Mouse (Mus musculus): ENCODE measurements around the gene Pik3r1. TPM values are rescaled to one million over a fixed set of nuclear protein-coding genes. Genes with fewer than 3 reads are reported as not detected.

Gene Pik3r1
- total RNA-seq, 1 experiment, result 7.3 TPM

- Histone ChIP-seq H3K27ac (ENCODE audit: insufficient read depth, low read depth, low read length, poor library complexity, severe bottlenecking) (no peak overlapping the region), H3K9ac (ENCODE audit: insufficient read depth, low read depth, low read length, poor library complexity, severe bottlenecking) (no peak overlapping the region), H3K9me3 (ENCODE audit: control insufficient read depth, insufficient read depth, low read depth, low read length) (no peaks in the 10 kb centered on the region), H3K4me1 (ENCODE audit: control insufficient read depth in 2 of 2, insufficient read depth in 2 of 2, low read length in 2 of 2, poor library complexity in 1 of 2) (peaks cover 0 to 3% of the 10 kb centered on the region in 2 experiments; a peak in 1 of 4 replicates), H3K4me3 (ENCODE audit: insufficient read depth in 1 of 2, low read depth in 1 of 2, low read length in 2 of 2, poor library complexity in 1 of 2, severe bottlenecking in 1 of 2) (no peak overlapping the region), H3K36me3 (ENCODE audit: control insufficient read depth, insufficient read depth, low read length, poor library complexity, severe bottlenecking) (peaks cover 7% of the 10 kb centered on the region; the same call in 1 of the 2 replicates)
- TF ChIP-seq MAFK (IDR thresholded peaks at IDR 0.05; ENCODE audit: insufficient read depth, low read depth, low read length) (no peak), CHD2 (IDR thresholded peaks at IDR 0.05; ENCODE audit: low read depth, low read length) (no peak), ZC3H11A (IDR thresholded peaks at IDR 0.05; ENCODE audit: borderline replicate concordance, low read depth, low read length) (no peak), ZNF384 (IDR thresholded peaks at IDR 0.05; ENCODE audit: low read depth, low read length) (no peak), HCFC1 (IDR thresholded peaks at IDR 0.05; ENCODE audit: borderline replicate concordance, insufficient read depth, low read length) (no peak)
- in situ Hi-C loops (cut with MboI; ENCODE audit: low sequenced_read_pairs in 2 of 2, unreplicated experiment in 2 of 2), result no loop called here
- no peak for DNase-seq (ENCODE audit: low read depth, low spot score)
Observed at GRCm38 (mm10) chr13:101690167-101690566, 77.8 kb downstream of the Pik3r1 start.

- TF ChIP-seq HCFC1 (IDR thresholded peaks at IDR 0.05; ENCODE audit: borderline replicate concordance, insufficient read depth, low read length) (no peak), MAFK (IDR thresholded peaks at IDR 0.05; ENCODE audit: insufficient read depth, low read depth, low read length) (no peak), ZNF384 (IDR thresholded peaks at IDR 0.05; ENCODE audit: low read depth, low read length) (no peak), ZC3H11A (IDR thresholded peaks at IDR 0.05; ENCODE audit: borderline replicate concordance, low read depth, low read length) (no peak), CHD2 (IDR thresholded peaks at IDR 0.05; ENCODE audit: low read depth, low read length) (no peak)
- H3K27ac ChIP-seq (ENCODE audit: insufficient read depth, low read depth, low read length, poor library complexity, severe bottlenecking), result no peak overlapping the region
- in situ Hi-C loops (cut with MboI; ENCODE audit: low sequenced_read_pairs in 2 of 2, unreplicated experiment in 2 of 2), result no loop called here
- no peak for DNase-seq (ENCODE audit: low read depth, low spot score)
- H3K4me3 ChIP-seq (ENCODE audit: insufficient read depth in 1 of 2, low read depth in 1 of 2, low read length in 2 of 2, poor library complexity in 1 of 2, severe bottlenecking in 1 of 2), result no peak overlapping the region
- no peak overlapping the region for H3K9ac ChIP-seq (ENCODE audit: insufficient read depth, low read depth, low read length, poor library complexity, severe bottlenecking)
- peaks cover 15% of the 10 kb centered on the region; the same call in 1 of the 2 replicates for H3K36me3 ChIP-seq (ENCODE audit: control insufficient read depth, insufficient read depth, low read length, poor library complexity, severe bottlenecking)
- H3K9me3 ChIP-seq (ENCODE audit: control insufficient read depth, insufficient read depth, low read depth, low read length), result no peaks in the 10 kb centered on the region
- H3K4me1 ChIP-seq (ENCODE audit: control insufficient read depth in 2 of 2, insufficient read depth in 2 of 2, low read length in 2 of 2, poor library complexity in 1 of 2), result no peaks in the 10 kb centered on the region
Observed at GRCm38 (mm10) chr13:101686256-101686655, 81.8 kb downstream of the Pik3r1 start.

- H3K27ac ChIP-seq (ENCODE audit: insufficient read depth, low read depth, low read length, poor library complexity, severe bottlenecking), result no peak overlapping the region
- no peaks in the 10 kb centered on the region for H3K4me1 ChIP-seq (ENCODE audit: control insufficient read depth in 2 of 2, insufficient read depth in 2 of 2, low read length in 2 of 2, poor library complexity in 1 of 2)
- in situ Hi-C loops (cut with MboI; ENCODE audit: low sequenced_read_pairs in 2 of 2, unreplicated experiment in 2 of 2), result no loop called here
- H3K9ac ChIP-seq (ENCODE audit: insufficient read depth, low read depth, low read length, poor library complexity, severe bottlenecking), result no peak overlapping the region
- no peaks in the 10 kb centered on the region for H3K9me3 ChIP-seq (ENCODE audit: control insufficient read depth, insufficient read depth, low read depth, low read length)
- H3K36me3 ChIP-seq (ENCODE audit: control insufficient read depth, insufficient read depth, low read length, poor library complexity, severe bottlenecking), result peaks cover 15% of the 10 kb centered on the region; the same call in 1 of the 2 replicates
- TF ChIP-seq ZC3H11A (IDR thresholded peaks at IDR 0.05; ENCODE audit: borderline replicate concordance, low read depth, low read length) (no peak), HCFC1 (IDR thresholded peaks at IDR 0.05; ENCODE audit: borderline replicate concordance, insufficient read depth, low read length) (no peak), ZNF384 (IDR thresholded peaks at IDR 0.05; ENCODE audit: low read depth, low read length) (no peak), MAFK (IDR thresholded peaks at IDR 0.05; ENCODE audit: insufficient read depth, low read depth, low read length) (no peak), CHD2 (IDR thresholded peaks at IDR 0.05; ENCODE audit: low read depth, low read length) (no peak)
- H3K4me3 ChIP-seq (ENCODE audit: insufficient read depth in 1 of 2, low read depth in 1 of 2, low read length in 2 of 2, poor library complexity in 1 of 2, severe bottlenecking in 1 of 2), result no peak overlapping the region
- DNase-seq (ENCODE audit: low read depth, low spot score), result no peak
Observed at GRCm38 (mm10) chr13:101684706-101685105, 83.3 kb downstream of the Pik3r1 start.

GRCm38 (mm10) chr13:101682378-101682777, 85.6 kb downstream of the Pik3r1 start:
- TF ChIP-seq CHD2 (IDR thresholded peaks at IDR 0.05; ENCODE audit: low read depth, low read length) (no peak), ZNF384 (IDR thresholded peaks at IDR 0.05; ENCODE audit: low read depth, low read length) (no peak), HCFC1 (IDR thresholded peaks at IDR 0.05; ENCODE audit: borderline replicate concordance, insufficient read depth, low read length) (no peak), ZC3H11A (IDR thresholded peaks at IDR 0.05; ENCODE audit: borderline replicate concordance, low read depth, low read length) (no peak), MAFK (IDR thresholded peaks at IDR 0.05; ENCODE audit: insufficient read depth, low read depth, low read length) (no peak)
- in situ Hi-C loops (cut with MboI; ENCODE audit: low sequenced_read_pairs in 2 of 2, unreplicated experiment in 2 of 2), result no loop called here
- DNase-seq (ENCODE audit: low read depth, low spot score), result no peak
- no peak overlapping the region for H3K27ac ChIP-seq (ENCODE audit: insufficient read depth, low read depth, low read length, poor library complexity, severe bottlenecking)
- H3K4me1 ChIP-seq (ENCODE audit: control insufficient read depth in 2 of 2, insufficient read depth in 2 of 2, low read length in 2 of 2, poor library complexity in 1 of 2), result no peaks in the 10 kb centered on the region
- H3K4me3 ChIP-seq (ENCODE audit: insufficient read depth in 1 of 2, low read depth in 1 of 2, low read length in 2 of 2, poor library complexity in 1 of 2, severe bottlenecking in 1 of 2), result no peak overlapping the region
- no peak overlapping the region for H3K9ac ChIP-seq (ENCODE audit: insufficient read depth, low read depth, low read length, poor library complexity, severe bottlenecking)
- peaks cover 15% of the 10 kb centered on the region; the same call in 1 of the 2 replicates for H3K36me3 ChIP-seq (ENCODE audit: control insufficient read depth, insufficient read depth, low read length, poor library complexity, severe bottlenecking)
- H3K9me3 ChIP-seq (ENCODE audit: control insufficient read depth, insufficient read depth, low read depth, low read length), result no peaks in the 10 kb centered on the region

Data from ES-E14 (cell line).